Mouse (Mus musculus): ENCODE data around the gene Dand5.

Dand5 gene

GRCm38 (mm10) chr8:84797971-84798370, 24.7 kb downstream of the Dand5 start:
- TF ChIP-seq NANOG (IDR thresholded peaks at IDR 0.05; ENCODE audit: borderline replicate concordance, low read length), result no peak
- no peak for TF ChIP-seq POU5F1 (IDR thresholded peaks at IDR 0.05; ENCODE audit: borderline replicate concordance, low read length)
- no peak for TF ChIP-seq CTCF (conservative IDR thresholded peaks at IDR 0.05; ENCODE audit: low read length)
- H3K27me3 ChIP-seq (ENCODE audit: insufficient read depth, low read length), result peaks cover 91% of the 10 kb centered on the region
- no peak overlapping the region for H3K4me3 ChIP-seq (replicated peaks; ENCODE audit: low read length)
- no peaks in the 10 kb centered on the region for H3K9me3 ChIP-seq (ENCODE audit: low read length)
- H3K4me1 ChIP-seq (replicated peaks; ENCODE audit: low read depth, low read length), result peaks cover 15% of the 10 kb centered on the region
- H3K36me3 ChIP-seq (ENCODE audit: insufficient read depth, low read length), result no peaks in the 10 kb centered on the region

GRCm38 (mm10) chr8:84797256-84797797, 25.3 kb downstream of the Dand5 start:
- TF ChIP-seq NANOG (IDR thresholded peaks at IDR 0.05; ENCODE audit: borderline replicate concordance, low read length), result no peak
- TF ChIP-seq CTCF (conservative IDR thresholded peaks at IDR 0.05; ENCODE audit: low read length), result no peak
- no peak for TF ChIP-seq POU5F1 (IDR thresholded peaks at IDR 0.05; ENCODE audit: borderline replicate concordance, low read length)
- Histone ChIP-seq H3K4me1 (replicated peaks; ENCODE audit: low read depth, low read length) (peaks cover 15% of the 10 kb centered on the region), H3K36me3 (ENCODE audit: insufficient read depth, low read length) (no peaks in the 10 kb centered on the region), H3K9me3 (ENCODE audit: low read length) (no peaks in the 10 kb centered on the region), H3K4me3 (replicated peaks; ENCODE audit: low read length) (no peak overlapping the region), H3K27me3 (ENCODE audit: insufficient read depth, low read length) (peaks cover 91% of the 10 kb centered on the region)

- Histone ChIP-seq H3K4me1 (replicated peaks; ENCODE audit: low read depth, low read length) (peaks cover 15% of the 10 kb centered on the region), H3K4me3 (replicated peaks; ENCODE audit: low read length) (no peak overlapping the region)
- TF ChIP-seq POU5F1 (IDR thresholded peaks at IDR 0.05; ENCODE audit: borderline replicate concordance, low read length), result no peak
- TF ChIP-seq NANOG (IDR thresholded peaks at IDR 0.05; ENCODE audit: borderline replicate concordance, low read length), result no peak
- TF ChIP-seq CTCF (conservative IDR thresholded peaks at IDR 0.05; ENCODE audit: low read length), result no peak
Measured at GRCm38 (mm10) chr8:84794486-84794885, 28.1 kb downstream of the Dand5 start.

GRCm38 (mm10) chr8:84793791-84794485, 28.7 kb downstream of the Dand5 start:
- no peaks in the 10 kb centered on the region for H3K9me3 ChIP-seq (ENCODE audit: low read length)
- H3K4me3 ChIP-seq (replicated peaks; ENCODE audit: low read length), result no peak overlapping the region
- H3K4me1 ChIP-seq (replicated peaks; ENCODE audit: low read depth, low read length), result peaks cover 15% of the 10 kb centered on the region
- H3K27me3 ChIP-seq (ENCODE audit: insufficient read depth, low read length), result peaks cover 97% of the 10 kb centered on the region
- TF ChIP-seq CTCF (conservative IDR thresholded peaks at IDR 0.05; ENCODE audit: low read length) (no peak), POU5F1 (IDR thresholded peaks at IDR 0.05; ENCODE audit: borderline replicate concordance, low read length) (no peak)
- H3K36me3 ChIP-seq (ENCODE audit: insufficient read depth, low read length), result no peaks in the 10 kb centered on the region

More at GRCm38 (mm10) chr8:84794486-84794885, 28.1 kb downstream of the Dand5 start:
- Histone ChIP-seq H3K9me3 (ENCODE audit: low read length) (no peaks in the 10 kb centered on the region), H3K36me3 (ENCODE audit: insufficient read depth, low read length) (no peaks in the 10 kb centered on the region), H3K27me3 (ENCODE audit: insufficient read depth, low read length) (peaks cover 96% of the 10 kb centered on the region)

- Histone ChIP-seq H3K9me3 (ENCODE audit: low read length) (no peaks in the 10 kb centered on the region), H3K27me3 (ENCODE audit: insufficient read depth, low read length) (peaks cover 97% of the 10 kb centered on the region), H3K4me1 (replicated peaks; ENCODE audit: low read depth, low read length) (peaks cover 9% of the 10 kb centered on the region), H3K36me3 (ENCODE audit: insufficient read depth, low read length) (no peaks in the 10 kb centered on the region), H3K4me3 (replicated peaks; ENCODE audit: low read length) (no peak overlapping the region)
- no peak for TF ChIP-seq CTCF (conservative IDR thresholded peaks at IDR 0.05; ENCODE audit: low read length)
- no peak for TF ChIP-seq POU5F1 (IDR thresholded peaks at IDR 0.05; ENCODE audit: borderline replicate concordance, low read length)
- TF ChIP-seq NANOG (IDR thresholded peaks at IDR 0.05; ENCODE audit: borderline replicate concordance, low read length), result no peak
Measured at GRCm38 (mm10) chr8:84793134-84793533, 29.5 kb downstream of the Dand5 start.

GRCm38 (mm10) chr8:84792429-84792947, 30.1 kb downstream of the Dand5 start:
- no peaks in the 10 kb centered on the region for H3K36me3 ChIP-seq (ENCODE audit: insufficient read depth, low read length)
- peaks cover 97% of the 10 kb centered on the region for H3K27me3 ChIP-seq (ENCODE audit: insufficient read depth, low read length)
- no peak overlapping the region for H3K4me3 ChIP-seq (replicated peaks; ENCODE audit: low read length)
- peaks cover 12% of the 10 kb centered on the region for H3K4me1 ChIP-seq (replicated peaks; ENCODE audit: low read depth, low read length)
- H3K9me3 ChIP-seq (ENCODE audit: low read length), result no peaks in the 10 kb centered on the region
- no peak for TF ChIP-seq NANOG (IDR thresholded peaks at IDR 0.05; ENCODE audit: borderline replicate concordance, low read length)

GRCm38 (mm10) chr8:84790537-84790936, 32.1 kb downstream of the Dand5 start:
- H3K4me3 ChIP-seq (replicated peaks; ENCODE audit: low read length), result no peak overlapping the region
- H3K9me3 ChIP-seq (ENCODE audit: low read length), result no peaks in the 10 kb centered on the region
- peaks cover 97% of the 10 kb centered on the region for H3K27me3 ChIP-seq (ENCODE audit: insufficient read depth, low read length)
- TF ChIP-seq POU5F1 (IDR thresholded peaks at IDR 0.05; ENCODE audit: borderline replicate concordance, low read length), result no peak
- no peak for TF ChIP-seq NANOG (IDR thresholded peaks at IDR 0.05; ENCODE audit: borderline replicate concordance, low read length)
- peaks cover 27% of the 10 kb centered on the region for H3K4me1 ChIP-seq (replicated peaks; ENCODE audit: low read depth, low read length)
- H3K36me3 ChIP-seq (ENCODE audit: insufficient read depth, low read length), result no peaks in the 10 kb centered on the region

- Histone ChIP-seq H3K36me3 (ENCODE audit: insufficient read depth, low read length) (no peaks in the 10 kb centered on the region), H3K4me3 (replicated peaks; ENCODE audit: low read length) (no peak overlapping the region), H3K27me3 (ENCODE audit: insufficient read depth, low read length) (peaks cover 97% of the 10 kb centered on the region), H3K4me1 (replicated peaks; ENCODE audit: low read depth, low read length) (peaks cover 33% of the 10 kb centered on the region), H3K9me3 (ENCODE audit: low read length) (no peaks in the 10 kb centered on the region)
- TF ChIP-seq POU5F1 (IDR thresholded peaks at IDR 0.05; ENCODE audit: borderline replicate concordance, low read length), result no peak
- TF ChIP-seq CTCF (conservative IDR thresholded peaks at IDR 0.05; ENCODE audit: low read length), result no peak
- TF ChIP-seq NANOG (IDR thresholded peaks at IDR 0.05; ENCODE audit: borderline replicate concordance, low read length), result no peak
Measured at GRCm38 (mm10) chr8:84789855-84790486, 32.7 kb downstream of the Dand5 start.
